Mouse (Mus musculus) erythroblast, embryonic 14.5 days (primary cell): ENCODE data around the gene Sv2b.

ENCODE experiments used
- GATA1 ChIP-seq: IDR thresholded peaks from 2 replicates; pipeline ENCODE4 v1.6.1; 2012; ENCODE audit warnings: low read length, inconsistent platforms, mixed read lengths
- TAL1 ChIP-seq: IDR thresholded peaks from 3 replicates; pipeline ENCODE4 v1.6.1; 2012; ENCODE audit warnings: low read length, inconsistent platforms, mixed read lengths

GRCm38 (mm10) chr7:75318320-75318719 lies 9.3 kb upstream of the Sv2b start:
- no peak for TF ChIP-seq TAL1
- TF ChIP-seq GATA1 = no peak
